Mouse (Mus musculus) bone marrow macrophage, adult 2 months (primary cell): ENCODE results near the gene Dnajb8.

ENCODE experiments used
- CTCF ChIP-seq: IDR thresholded peaks from 2 replicates; pipeline ENCODE4 v1.5.1; 2012; ENCODE audit warnings: low read depth, mild to moderate bottlenecking, low read length, moderate library complexity
- POLR2A ChIP-seq: IDR thresholded peaks from 2 replicates; pipeline ENCODE4 v1.6.1; 2012; ENCODE audit warnings: mild to moderate bottlenecking, low read depth, low read length, borderline replicate concordance

DNA sequence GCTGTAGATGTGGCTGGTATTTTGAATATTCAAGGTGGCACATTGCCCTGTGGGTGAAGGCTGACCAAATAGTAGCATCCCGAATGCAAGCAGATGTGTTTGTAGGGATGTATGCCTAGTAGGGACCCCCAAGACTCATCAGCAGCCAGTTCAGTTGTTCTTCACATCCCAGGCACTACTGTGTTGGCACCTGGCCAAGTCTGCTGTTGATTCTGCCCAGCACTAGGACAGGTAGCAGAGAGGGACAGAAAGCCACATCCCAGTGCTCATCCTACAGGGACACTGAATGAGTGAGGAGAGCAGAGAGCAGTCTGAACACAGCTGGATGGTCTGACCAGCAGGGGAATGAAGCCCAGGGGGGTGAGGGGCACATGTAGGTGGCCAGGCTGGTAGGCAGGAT lies 27.2 kb downstream of the Dnajb8 start:
- TF ChIP-seq CTCF (no peak), POLR2A (no peak)
